Mouse (Mus musculus) thymus, adult 18-20 months (tissue): ENCODE data around the gene Fsd2.

Source experiments
- DNase-seq, 2 experiments: peaks; one replicate each; pipeline ENCODE4 v3.0.0; 2022; ENCODE audit warnings: mixed read lengths in 2 of 2

The Fsd2 gene

GRCm38 (mm10) chr7:81566892-81567291 lies at the start of gene Fsd2:
Gene Fsd2, minus strand, starts transcription at chr7:81566944.
- DNase-seq: no peak

- DNase-seq: no peak
Observed at GRCm38 (mm10) chr7:81615031-81615430, 48.3 kb upstream of the Fsd2 start.

GRCm38 (mm10) chr7:81612856-81613635 lies 46.3 kb upstream of the Fsd2 start:
- no peak for DNase-seq

GRCm38 (mm10) chr7:81610125-81610524 lies 43.4 kb upstream of the Fsd2 start:
- no peak for DNase-seq

- DNase-seq: no peak
Observed at GRCm38 (mm10) chr7:81606452-81606851, 39.7 kb upstream of the Fsd2 start.

- DNase-seq: no peak
Observed at GRCm38 (mm10) chr7:81605489-81605888, 38.7 kb upstream of the Fsd2 start.

- DNase-seq: no peak
Observed at GRCm38 (mm10) chr7:81604991-81605390, 38.2 kb upstream of the Fsd2 start.

GRCm38 (mm10) chr7:81599379-81600280 lies 32.9 kb upstream of the Fsd2 start:
- no peak for DNase-seq

GRCm38 (mm10) chr7:81597660-81598059 lies 30.9 kb upstream of the Fsd2 start:
- DNase-seq: no peak

GRCm38 (mm10) chr7:81596086-81596485 lies 29.3 kb upstream of the Fsd2 start:
- no peak for DNase-seq

- no peak for DNase-seq
Observed at GRCm38 (mm10) chr7:81595056-81595455, 28.3 kb upstream of the Fsd2 start.

- no peak for DNase-seq
Observed at GRCm38 (mm10) chr7:81593387-81593786, 26.6 kb upstream of the Fsd2 start.

- DNase-seq: no peak
Observed at GRCm38 (mm10) chr7:81592686-81593085, 25.9 kb upstream of the Fsd2 start.

- no peak for DNase-seq
Observed at GRCm38 (mm10) chr7:81587238-81587637, 20.5 kb upstream of the Fsd2 start.

- no peak for DNase-seq
Observed at GRCm38 (mm10) chr7:81585326-81585725, 18.6 kb upstream of the Fsd2 start.

GRCm38 (mm10) chr7:81583512-81583911 lies 16.8 kb upstream of the Fsd2 start:
- no peak for DNase-seq

- no peak for DNase-seq
Observed at GRCm38 (mm10) chr7:81579312-81579711, 12.6 kb upstream of the Fsd2 start.

- DNase-seq: no peak
Observed at GRCm38 (mm10) chr7:81578413-81578812, 11.7 kb upstream of the Fsd2 start.

GRCm38 (mm10) chr7:81577872-81578271 lies 11.1 kb upstream of the Fsd2 start:
- DNase-seq: no peak

- no peak for DNase-seq
Observed at GRCm38 (mm10) chr7:81575606-81576005, 8.9 kb upstream of the Fsd2 start.

GRCm38 (mm10) chr7:81573821-81574220 lies 7.1 kb upstream of the Fsd2 start:
- DNase-seq: no peak

- no peak for DNase-seq
Observed at GRCm38 (mm10) chr7:81573397-81573796, 6.7 kb upstream of the Fsd2 start.

GRCm38 (mm10) chr7:81572610-81573268 lies 6.0 kb upstream of the Fsd2 start:
- DNase-seq: no peak
